Mouse (Mus musculus): Measurements from ENCODE around the gene Fut8.
"Not testable (repeated sequence)": the region's sequence is repeated elsewhere in the genome, so short reads cannot be mapped to it uniquely, and the experiment has no call there.

The Fut8 gene

GRCm38 (mm10) chr12:77500439-77501055 is 262.6 kb downstream of the Fut8 start:
- DNase-seq (ENCODE audit: low read depth) = no peak

DNA sequence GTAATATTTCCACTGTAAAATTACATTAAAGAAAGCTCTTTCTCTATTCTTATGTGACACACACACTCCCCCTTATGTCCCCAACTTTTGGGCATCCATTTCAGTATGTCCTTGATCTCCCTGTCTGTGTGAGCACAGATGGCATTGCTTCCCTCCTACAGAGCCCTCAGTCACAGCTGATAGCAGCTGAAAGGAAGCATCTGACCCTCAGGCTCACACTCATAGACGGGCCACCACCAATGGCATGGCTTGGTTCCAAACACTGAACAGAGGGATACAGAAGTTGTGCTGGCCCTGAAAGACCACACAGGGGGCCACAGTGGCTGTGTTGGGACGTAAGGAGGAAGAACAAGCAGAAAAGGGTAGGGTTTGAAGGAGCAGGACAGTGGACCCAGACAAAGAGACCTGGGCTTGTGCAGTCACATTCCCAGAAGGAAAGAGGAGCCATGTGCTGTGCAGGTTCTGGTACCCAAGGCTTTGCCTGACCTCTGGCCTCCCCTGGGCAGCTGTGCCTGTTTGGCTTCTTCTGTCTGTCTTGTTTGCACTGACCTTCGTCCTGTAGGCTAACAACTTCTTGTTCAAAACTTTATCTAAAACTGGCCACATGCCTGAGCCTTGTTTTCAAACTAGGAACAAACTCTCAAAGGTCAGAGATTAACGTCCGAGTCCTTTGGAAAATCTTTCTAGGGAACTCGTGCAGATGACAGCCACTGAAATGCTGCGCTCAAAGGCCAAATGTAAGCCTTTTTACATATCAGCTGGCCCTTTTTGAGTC is 263.7 kb downstream of the Fut8 start:
- DNase-seq (ENCODE audit: low read depth) = no peak

DNA sequence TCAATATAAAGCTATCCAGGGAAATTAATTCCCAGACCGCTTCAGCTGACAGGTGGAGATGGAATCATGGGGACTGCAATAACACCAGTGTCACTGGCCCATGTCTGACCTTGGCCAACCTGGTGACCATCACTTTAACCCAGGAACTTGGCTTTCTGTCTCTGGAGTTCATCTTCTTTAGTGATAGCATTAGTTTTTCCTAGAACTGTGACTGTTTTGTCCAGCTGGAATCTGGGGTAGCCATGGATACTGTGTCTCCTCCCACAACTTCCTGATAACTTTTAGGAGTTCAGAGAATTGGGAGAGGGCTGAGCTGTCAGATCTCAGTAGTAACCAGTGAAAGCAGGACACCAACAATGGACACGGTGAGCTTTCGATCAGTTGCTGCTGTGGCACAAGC is 264.3 kb downstream of the Fut8 start:
- DNase-seq (ENCODE audit: low read depth) = no peak

- no peak for DNase-seq (ENCODE audit: low read depth)
Observed at GRCm38 (mm10) chr12:77505431-77505830, 267.5 kb downstream of the Fut8 start.

GRCm38 (mm10) chr12:77507770-77508169 is 269.8 kb downstream of the Fut8 start:
- no peak for DNase-seq (ENCODE audit: low read depth)

GRCm38 (mm10) chr12:77510758-77511157 is 272.8 kb downstream of the Fut8 start:
- no peak for DNase-seq (ENCODE audit: low read depth)

DNA sequence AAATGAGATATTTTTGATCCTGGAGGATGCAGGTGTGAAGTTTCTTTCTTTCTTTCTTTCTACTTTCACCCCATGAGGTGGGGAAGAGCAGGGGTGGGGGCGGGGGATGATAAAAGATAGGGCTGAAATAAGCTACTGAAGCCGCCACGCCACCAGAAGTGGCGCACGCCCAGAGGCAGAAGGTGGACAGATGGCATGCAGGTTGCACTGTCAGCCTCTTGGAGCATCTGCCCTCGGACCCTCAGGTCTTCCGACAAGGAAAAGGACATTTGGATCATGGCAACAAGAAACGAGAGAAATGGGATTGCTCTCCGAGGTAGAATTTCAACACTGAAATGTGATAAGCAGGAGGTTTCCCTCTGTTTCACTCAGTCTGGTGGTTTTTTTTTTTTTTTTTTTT is 273.3 kb downstream of the Fut8 start:
- DNase-seq (ENCODE audit: low read depth) = no peak

GRCm38 (mm10) chr12:77511631-77512030 is 273.7 kb downstream of the Fut8 start:
- no peak for DNase-seq (ENCODE audit: low read depth)

DNA sequence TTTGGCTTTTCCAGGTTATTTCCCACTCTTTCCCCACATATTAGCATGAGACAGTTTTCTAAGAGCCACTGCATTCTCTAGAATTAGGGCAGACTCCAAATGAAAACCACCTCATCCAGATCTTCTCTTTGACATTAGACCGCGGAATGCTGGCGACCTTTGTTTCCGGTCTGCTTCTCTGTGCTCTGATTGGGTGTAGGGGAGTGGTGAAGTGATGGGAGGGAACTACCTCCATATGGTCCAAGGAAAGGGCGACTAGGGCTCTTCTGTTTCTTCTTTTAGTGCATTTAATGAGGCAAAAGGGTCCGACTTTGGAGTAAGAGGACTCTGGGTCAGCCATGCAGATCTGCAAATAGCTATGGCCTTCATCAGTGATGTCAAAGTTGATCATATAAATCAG is 278.9 kb downstream of the Fut8 start:
- no peak for DNase-seq (ENCODE audit: low read depth)

- DNase-seq (ENCODE audit: low read depth) = no peak
Observed at GRCm38 (mm10) chr12:77517691-77518090, 279.8 kb downstream of the Fut8 start.

- no peak for DNase-seq (ENCODE audit: low read depth)
Observed at GRCm38 (mm10) chr12:77519534-77520102, 281.7 kb downstream of the Fut8 start.

DNA sequence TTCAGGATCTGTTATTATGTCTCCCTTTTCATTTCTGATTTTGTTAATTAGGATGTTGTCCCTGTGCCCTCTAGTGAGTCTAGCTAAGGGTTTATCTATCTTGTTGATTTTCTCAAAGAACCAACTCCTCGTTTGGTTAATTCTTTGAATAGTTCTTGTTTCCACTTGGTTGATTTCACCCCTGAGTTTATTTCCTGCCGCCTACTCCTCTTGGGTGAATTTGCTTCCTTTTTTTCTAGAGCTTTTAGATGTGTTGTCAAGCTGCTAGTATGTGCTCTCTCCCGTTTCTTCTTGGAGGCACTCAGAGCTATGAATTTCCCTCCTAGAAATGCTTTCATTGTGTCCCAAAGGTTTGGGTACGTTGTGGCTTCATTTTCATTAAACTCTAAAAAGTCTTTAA is 286.1 kb downstream of the Fut8 start:
- not testable (repeated sequence) for DNase-seq (ENCODE audit: low read depth)

Measured in c-Kit-positive CD71-positive TER-119-negative erythroid progenitor cells, embryonic 14.5 days (primary cell).